Mouse (Mus musculus): ENCODE results near the gene Zfp82.
"Not testable (repeated sequence)": the region's sequence is repeated elsewhere in the genome, so short reads cannot be mapped to it uniquely, and the experiment has no call there.

Zfp82 gene

GRCm38 (mm10) chr7:30072146-30073028 lies at the start of gene Zfp82:
Gene Zfp82, minus strand, starts transcription at chr7:30072900.
- peak; percentile 79 to 80 for DNase-seq (ENCODE audit: low spot score in 2 of 2)

- no peak for DNase-seq (ENCODE audit: low spot score in 2 of 2)
These were observed 49.5 kb upstream of the Zfp82 start for GRCm38 (mm10) chr7:30122188-30122530.

- peak; percentile 84 to 87 for DNase-seq (ENCODE audit: low spot score in 2 of 2)
These were observed 48.8 kb upstream of the Zfp82 start, which contains the start of gene Zfp382 for GRCm38 (mm10) chr7:30121308-30122187. Gene Zfp382, plus strand, starts transcription at chr7:30121942.

GRCm38 (mm10) chr7:30117935-30118334 lies 45.2 kb upstream of the Zfp82 start:
- DNase-seq (ENCODE audit: low spot score in 2 of 2), result not testable (repeated sequence)

GRCm38 (mm10) chr7:30116076-30116475 lies 43.4 kb upstream of the Zfp82 start:
- no peak for DNase-seq (ENCODE audit: low spot score in 2 of 2)

GRCm38 (mm10) chr7:30099297-30099696 lies 26.6 kb upstream of the Zfp82 start:
- peak; percentile 83 to 85 for DNase-seq (ENCODE audit: low spot score in 2 of 2)

- no peak for DNase-seq (ENCODE audit: low spot score in 2 of 2)
These were observed 22.9 kb upstream of the Zfp82 start for GRCm38 (mm10) chr7:30095551-30096125.

GRCm38 (mm10) chr7:30094646-30095429 lies 22.1 kb upstream of the Zfp82 start, which contains the start of gene Zfp260:
Gene Zfp260, plus strand, starts transcription at chr7:30094777.
- peak; percentile 88 to 91 for DNase-seq (ENCODE audit: low spot score in 2 of 2)

- no peak for DNase-seq (ENCODE audit: low spot score in 2 of 2)
These were observed 21.3 kb upstream of the Zfp82 start for GRCm38 (mm10) chr7:30093918-30094415.

GRCm38 (mm10) chr7:30092666-30093065 lies 20.0 kb upstream of the Zfp82 start:
- no peak for DNase-seq (ENCODE audit: low spot score in 2 of 2)

GRCm38 (mm10) chr7:30090970-30091585 lies 18.4 kb upstream of the Zfp82 start:
- no peak for DNase-seq (ENCODE audit: low spot score in 2 of 2)

- peak; percentile 93 to 95 for DNase-seq (ENCODE audit: low spot score in 2 of 2)
These were observed 17.6 kb upstream of the Zfp82 start, which contains the start of the genes Gm26920 and Zfp566 for GRCm38 (mm10) chr7:30090092-30090969. Gene Gm26920, minus strand, starts transcription at chr7:30090410. Gene Zfp566, minus strand, starts transcription at chr7:30090527.

GRCm38 (mm10) chr7:30089405-30089804 lies 16.7 kb upstream of the Zfp82 start:
- no peak for DNase-seq (ENCODE audit: low spot score in 2 of 2)

GRCm38 (mm10) chr7:30086524-30086923 lies 13.8 kb upstream of the Zfp82 start:
- peak; percentile 31 to 40 for DNase-seq (ENCODE audit: low spot score in 2 of 2)

GRCm38 (mm10) chr7:30064622-30065021 lies 8.1 kb downstream of the Zfp82 start:
- no peak for DNase-seq (ENCODE audit: low spot score in 2 of 2)

GRCm38 (mm10) chr7:30062478-30062877 lies 10.2 kb downstream of the Zfp82 start:
- DNase-seq (ENCODE audit: low spot score in 2 of 2), result no peak

GRCm38 (mm10) chr7:30060341-30060740 lies 12.4 kb downstream of the Zfp82 start:
- DNase-seq (ENCODE audit: low spot score in 2 of 2), result no peak

- no peak for DNase-seq (ENCODE audit: low spot score in 2 of 2)
These were observed 19.1 kb downstream of the Zfp82 start for GRCm38 (mm10) chr7:30053591-30053990.

- peak; percentile 89 to 93 for DNase-seq (ENCODE audit: low spot score in 2 of 2)
These were observed 21.7 kb downstream of the Zfp82 start, which contains the start of gene Zfp14 for GRCm38 (mm10) chr7:30050882-30051548. Gene Zfp14, minus strand, starts transcription at chr7:30051380.
